Comparison of ENCODE assay signal across 24 mouse cellular contexts in the genomic region with DNA sequence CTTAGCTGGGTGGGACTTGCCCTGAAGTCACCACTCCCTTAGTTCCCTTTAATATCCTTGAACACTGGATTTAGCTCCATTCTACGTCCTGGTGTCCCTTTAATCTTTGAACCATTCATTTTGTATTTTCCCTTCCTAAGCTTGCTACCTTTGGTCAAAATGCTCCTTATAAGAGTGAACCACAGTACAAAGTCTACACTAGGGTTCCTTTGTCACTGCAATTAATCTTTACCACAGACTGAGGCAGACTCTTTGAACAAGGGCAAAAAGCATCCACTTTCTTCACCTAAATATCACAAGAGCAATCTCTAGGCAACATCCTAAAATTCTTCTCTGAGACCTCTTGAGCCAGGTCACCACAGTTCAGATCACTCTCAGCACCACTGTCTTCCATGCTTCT.
"Had no signal": no experiment of that assay in that cellular context is flagged by ENCODE, and none has a peak within 500 bp of the region (broad histone marks: within the 10 kb centered on the region; RNA-seq: fewer than 3 reads in every experiment).

No protein-coding gene starts in this region.

- H3K27me3 ChIP-seq: hindbrain, embryonic 12.5 days had no signal

- H3K36me3 ChIP-seq: heart, embryonic 10.5 days; heart, embryonic 12.5 days; hindbrain, embryonic 10.5 days; hindbrain, embryonic 12.5 days; kidney, embryonic 15.5 days; limb, embryonic 10.5 days; limb, embryonic 12.5 days; liver, embryonic 13.5 days; liver, embryonic 15.5 days had no signal

- ATAC-seq: forebrain, postnatal 0 days; hindbrain, embryonic 16.5 days; inflammation-experienced regulatory T-cells, adult 6 months had no signal

- H3K4me1 ChIP-seq: heart, embryonic 10.5 days; heart, embryonic 12.5 days; hindbrain, embryonic 10.5 days; hindbrain, embryonic 12.5 days; kidney, embryonic 15.5 days; limb, embryonic 10.5 days; limb, embryonic 12.5 days; liver, embryonic 13.5 days; liver, embryonic 15.5 days had no signal

- H3K27ac ChIP-seq: heart, embryonic 10.5 days; hindbrain, embryonic 10.5 days; hindbrain, embryonic 12.5 days; hindbrain, embryonic 14.5 days; kidney, embryonic 15.5 days; layer of hippocampus, adult 2 months; left cerebral cortex, adult 2 months; limb, embryonic 10.5 days; limb, embryonic 12.5 days; liver, embryonic 13.5 days; liver, embryonic 15.5 days had no signal

- H3K4me3 ChIP-seq: heart, embryonic 10.5 days; heart, embryonic 12.5 days; hindbrain, embryonic 10.5 days; hindbrain, embryonic 12.5 days; kidney, embryonic 15.5 days; layer of hippocampus, adult 2 months; left cerebral cortex, adult 2 months; limb, embryonic 10.5 days; limb, embryonic 12.5 days; liver, embryonic 13.5 days; liver, embryonic 15.5 days had no signal

- H3K4me2 ChIP-seq: heart, embryonic 12.5 days; hindbrain, embryonic 12.5 days; hindbrain, embryonic 14.5 days; kidney, embryonic 15.5 days; limb, embryonic 12.5 days; liver, embryonic 11.5 days; liver, embryonic 13.5 days; liver, embryonic 15.5 days had no signal

- DNase-seq: forebrain, postnatal 0 days; gastrocnemius, postnatal 25 days; heart, adult 18-20 months; heart, postnatal 10 days; heart, postnatal 4 days; kidney, postnatal 10 days; kidney, postnatal 25 days; kidney, postnatal 4 days; liver; liver, embryonic 13.5 days had no signal

- H3K9ac ChIP-seq: forebrain, postnatal 0 days; heart, embryonic 12.5 days; hindbrain, embryonic 12.5 days; hindbrain, embryonic 14.5 days; kidney, embryonic 15.5 days; limb, embryonic 12.5 days; liver, embryonic 13.5 days; liver, embryonic 15.5 days had no signal

- H3K9me3 ChIP-seq: heart, embryonic 10.5 days; hindbrain, embryonic 10.5 days; hindbrain, embryonic 12.5 days; limb, embryonic 10.5 days; limb, embryonic 12.5 days; liver, embryonic 15.5 days had no signal
